Comparison of ENCODE assay signal across 8 mouse cellular contexts in the genomic region with DNA sequence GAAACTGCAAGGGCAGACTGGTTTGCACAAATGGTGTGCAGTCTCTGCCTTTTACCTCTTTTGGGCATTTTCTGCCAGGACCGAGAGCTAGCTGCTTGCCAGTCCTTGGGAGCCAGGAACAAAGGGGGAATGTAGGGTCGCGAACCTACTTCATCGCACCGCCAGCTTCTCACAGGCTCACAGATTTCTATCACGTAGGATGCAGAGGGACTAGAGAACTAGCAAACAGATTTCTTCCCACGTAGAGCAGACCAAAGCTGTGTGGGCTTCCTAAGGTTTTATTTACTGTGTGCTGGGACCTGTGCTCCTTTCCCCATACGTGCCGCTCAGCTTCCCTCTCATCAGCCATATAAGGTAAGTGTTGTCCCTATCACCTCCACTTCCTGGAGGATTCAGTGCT. TPM values are rescaled to one million over a fixed set of nuclear protein-coding genes. Genes with fewer than 3 reads are reported as not detected.
DNase-seq lines count a peak whose midpoint lies in the region; ATAC-seq lines count a peak whose summit lies in the region.

No protein-coding gene starts in this region.

- ATAC-seq in kidney, embryonic 15.5 days (replicated peaks; ENCODE audit: low FRiP score): no peak
- no peak for ATAC-seq in embryonic facial prominence, embryonic 11.5 days (replicated peaks; ENCODE audit: insufficient number of reproducible peaks, low FRiP score, low TSS enrichment, low read depth)
- ATAC-seq in intestine, embryonic 14.5 days (replicated peaks; ENCODE audit: low FRiP score, low TSS enrichment, low read depth): no peak

- H3K9me3 ChIP-seq in kidney, embryonic 15.5 days (replicated peaks): no peaks in the 10 kb centered on the region
- H3K9me3 ChIP-seq in embryonic facial prominence, embryonic 11.5 days (replicated peaks; ENCODE audit: control insufficient read depth, low read length): no peaks in the 10 kb centered on the region
- H3K9me3 ChIP-seq in intestine, embryonic 14.5 days (ENCODE audit: control insufficient read depth, low read length): no peaks in the 10 kb centered on the region

- H3K27me3 ChIP-seq in kidney, embryonic 15.5 days: peaks cover 8% of the 10 kb centered on the region; the same call in 1 of the 2 replicates
- H3K27me3 ChIP-seq in embryonic facial prominence, embryonic 11.5 days (ENCODE audit: control insufficient read depth, insufficient read depth, low read length): no peaks in the 10 kb centered on the region
- H3K27me3 ChIP-seq in intestine, embryonic 14.5 days (replicated peaks; ENCODE audit: control insufficient read depth, insufficient read depth, low read length): no peaks in the 10 kb centered on the region

- no peak for DNase-seq in kidney, adult 9 months
- DNase-seq in embryonic facial prominence, embryonic 11.5 days (ENCODE audit: low spot score): peak; percentile 23
- no peak for DNase-seq in intestine, embryonic 14.5 days (ENCODE audit: low spot score)
- DNase-seq in neural tube, embryonic 10.5 days (ENCODE audit: extremely low spot score, low spot score): peak; percentile 48
- DNase-seq in thymus, postnatal 10 days (ENCODE audit: low spot score in 2 of 2): no peak
- no peak for DNase-seq in thymus, postnatal 25 days
- DNase-seq in spleen, postnatal 10 days (ENCODE audit: low spot score in 2 of 2): no peak

- H3K36me3 ChIP-seq in kidney, embryonic 15.5 days: no peaks in the 10 kb centered on the region
- no peaks in the 10 kb centered on the region for H3K36me3 ChIP-seq in embryonic facial prominence, embryonic 11.5 days (replicated peaks; ENCODE audit: control insufficient read depth, insufficient read depth, low read depth, low read length)
- no peaks in the 10 kb centered on the region for H3K36me3 ChIP-seq in intestine, embryonic 14.5 days (ENCODE audit: control insufficient read depth, insufficient read depth, low read length)

- peak overlapping the region; percentile 57 for H3K27ac ChIP-seq in kidney, embryonic 15.5 days
- no peak overlapping the region for H3K27ac ChIP-seq in embryonic facial prominence, embryonic 11.5 days (replicated peaks; ENCODE audit: low read depth, low read length)
- H3K27ac ChIP-seq in intestine, embryonic 14.5 days (ENCODE audit: low read depth): peak overlapping the region; percentile 64

- peak overlapping the region; percentile 3; the same call in 1 of the 2 replicates for H3K9ac ChIP-seq in kidney, embryonic 15.5 days
- H3K9ac ChIP-seq in embryonic facial prominence, embryonic 11.5 days (replicated peaks; ENCODE audit: low read length): peak overlapping the region; percentile 58; the same call in 1 of the 2 replicates
- peak overlapping the region; percentile 27 for H3K9ac ChIP-seq in intestine, embryonic 14.5 days (ENCODE audit: low read length)

- WGBS in kidney, embryonic 15.5 days: 11% methylated on average over 9 of the region's 9 CpGs
- WGBS in embryonic facial prominence, embryonic 11.5 days: 19% methylated on average over 9 of the region's 9 CpGs
- 24% methylated on average over 9 of the region's 9 CpGs for WGBS in intestine, embryonic 14.5 days

- peaks cover 19% of the 10 kb centered on the region for H3K4me1 ChIP-seq in kidney, embryonic 15.5 days
- no peaks in the 10 kb centered on the region for H3K4me1 ChIP-seq in embryonic facial prominence, embryonic 11.5 days (ENCODE audit: control insufficient read depth, insufficient read depth, low read length)
- H3K4me1 ChIP-seq in intestine, embryonic 14.5 days (replicated peaks; ENCODE audit: control insufficient read depth, insufficient read depth, low read length): peaks cover 8% of the 10 kb centered on the region; the same call in 1 of the 2 replicates

- H3K4me2 ChIP-seq in kidney, embryonic 15.5 days: peak overlapping the region; percentile 64
- H3K4me2 ChIP-seq in embryonic facial prominence, embryonic 11.5 days (ENCODE audit: low read depth, low read length): peak overlapping the region; percentile 61
- H3K4me2 ChIP-seq in intestine, embryonic 14.5 days (ENCODE audit: low read length): peak overlapping the region; percentile 58

- H3K4me3 ChIP-seq in kidney, embryonic 15.5 days (replicated peaks): peak overlapping the region; percentile 36
- H3K4me3 ChIP-seq in embryonic facial prominence, embryonic 11.5 days (ENCODE audit: low read depth, low read length): peak overlapping the region; percentile 29
- peak overlapping the region; percentile 30 for H3K4me3 ChIP-seq in intestine, embryonic 14.5 days (ENCODE audit: low read depth, low read length)

RNA-seq across cellular contexts. Expression of gene Entpd1, which starts 48.3 kb away (rescaled TPM):
- polyA plus RNA-seq in kidney, embryonic 15.5 days (2015; fragmentation: Nextera tagmentation; extraction: Ambion mirVana): 5.3 and 6.5 TPM in 2 replicates
- polyA plus RNA-seq in embryonic facial prominence, embryonic 11.5 days (2014; fragmentation: Nextera tagmentation; extraction: Ambion mirVana): 6.1 and 7.9 TPM in 2 replicates
- 10.6 and 11.7 TPM in 2 replicates for polyA plus RNA-seq in intestine, embryonic 14.5 days (2014; fragmentation: Nextera tagmentation; extraction: Ambion mirVana)

RNA-seq across cellular contexts. Expression of gene Tctn3, which starts 48.5 kb away (rescaled TPM):
- polyA plus RNA-seq in kidney, embryonic 15.5 days (2015; fragmentation: Nextera tagmentation; extraction: Ambion mirVana): 11.4 and 12.3 TPM in 2 replicates
- 10.3 and 11.2 TPM in 2 replicates for polyA plus RNA-seq in embryonic facial prominence, embryonic 11.5 days (2014; fragmentation: Nextera tagmentation; extraction: Ambion mirVana)
- 11.8 and 12.7 TPM in 2 replicates for polyA plus RNA-seq in intestine, embryonic 14.5 days (2014; fragmentation: Nextera tagmentation; extraction: Ambion mirVana)

Comparison
In these comparisons a context has a peak if more than half of its experiments do, and no peak if none do; other contexts are left out.
1. H3K9ac ChIP-seq: peak in every context shown above with its lines; median percentile 58 in embryonic facial prominence, embryonic 11.5 days; 27 in intestine, embryonic 14.5 days; 3 in kidney, embryonic 15.5 days.
2. DNase-seq: peak in embryonic facial prominence, embryonic 11.5 days (single experiment) and neural tube, embryonic 10.5 days (single experiment); none in kidney, adult 9 months (single experiment), intestine, embryonic 14.5 days (single experiment), thymus, postnatal 10 days (0 of 2), thymus, postnatal 25 days (single experiment) and spleen, postnatal 10 days (0 of 2).
3. Peak in every context shown above with its lines, with median percentiles within 50 percentile points of each other: H3K4me2 ChIP-seq and H3K4me3 ChIP-seq.